Mouse (Mus musculus): ENCODE measurements at regions not wholly inside any gene's neighbourhood (a gene's known extent, or its start where the extent isn't known, plus 50 kb on each side); places are given as distances from the start of the nearest gene placed in this dataset.
A peak's percentile ranks its signal among the peaks of the same experiment; 100 is the strongest.

- no peak for DNase-seq (ENCODE audit: low spot score in 2 of 2)
These were observed 54.0 kb downstream of the Foxi1 start for GRCm38 (mm10) chr11:34153749-34154525.

DNA sequence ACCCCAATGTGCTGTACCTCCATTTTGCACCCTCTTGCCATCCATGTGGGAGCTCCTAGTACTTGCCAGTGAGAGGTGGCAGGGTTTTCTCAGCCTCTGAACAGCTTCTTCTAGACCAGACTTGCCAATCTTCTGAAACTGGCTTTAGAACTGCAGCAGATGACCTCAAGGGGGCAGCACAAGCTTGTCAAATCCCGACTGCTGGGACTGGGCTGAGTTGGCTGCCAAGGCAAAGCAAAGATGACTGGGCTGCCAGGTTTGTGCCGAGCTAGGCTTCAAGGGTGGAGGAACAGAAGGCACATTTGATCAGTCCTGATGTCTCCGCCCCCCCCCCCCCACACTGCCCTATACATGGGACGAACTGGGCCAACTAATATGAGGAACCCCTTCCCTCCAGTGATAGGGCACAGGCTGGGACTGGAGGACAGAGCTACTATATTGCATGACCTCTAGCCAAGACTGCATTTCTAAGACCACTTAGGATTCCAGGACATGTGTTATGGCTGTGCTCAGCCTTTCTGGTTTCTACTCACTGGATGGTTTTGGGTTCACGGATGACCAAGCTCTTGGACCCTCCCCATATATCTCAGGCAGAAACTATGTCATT lies 51.1 kb upstream of the 4930469K13Rik start:
- DNase-seq (ENCODE audit: low spot score in 2 of 2) = peak; percentile 81 to 92
